Mouse (Mus musculus): Measurements from ENCODE around the gene Trim24. TPM values are rescaled to one million over a fixed set of nuclear protein-coding genes. Genes with fewer than 3 reads are reported as not detected.

Trim24 gene
- polyA plus RNA-seq, 1 experiment from 2014 or later: 18.5 TPM

DNA sequence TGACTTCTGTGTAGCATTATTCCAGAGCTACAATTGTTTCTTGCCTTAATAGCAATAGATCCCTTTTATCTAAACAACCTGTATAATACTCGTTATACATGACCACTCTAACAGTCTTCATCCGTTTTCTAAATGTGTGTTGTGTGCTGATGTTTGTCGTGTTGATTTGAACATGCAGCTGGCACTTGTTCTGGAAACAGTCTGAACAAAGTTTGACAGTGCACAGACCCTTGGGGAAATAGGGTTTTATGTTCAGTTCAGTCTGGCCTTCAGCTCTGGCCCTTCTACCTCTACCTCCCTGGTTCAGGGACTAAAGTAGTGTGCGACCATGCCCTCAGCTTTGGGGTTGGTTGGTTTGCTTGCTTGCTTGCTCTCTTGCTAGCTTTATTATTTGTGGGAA is 96.8 kb downstream of the Trim24 start:
- WGBS: 83% methylated on average over 4 of the region's 4 CpGs
- Histone ChIP-seq H3K9ac (ENCODE audit: low read length) (no peak overlapping the region), H3K4me1 (ENCODE audit: control insufficient read depth in 2 of 2, insufficient read depth in 2 of 2, low read length in 2 of 2) (0 out of 4 replicates have a peak, but pooled peaks cover 0 to 2% of the 10 kb centered on the region in 2 experiments), H3K4me2 (ENCODE audit: low read length) (no peak overlapping the region), H3K9me3 (ENCODE audit: control insufficient read depth, low read length) (no peaks in the 10 kb centered on the region), H3K36me3 (ENCODE audit: control insufficient read depth, insufficient read depth, low read length) (peaks cover 64% of the 10 kb centered on the region), H3K27me3 (ENCODE audit: control insufficient read depth, insufficient read depth, low read length) (no peaks in the 10 kb centered on the region), H3K27ac (replicated peaks in 1 of 2; ENCODE audit: control insufficient read depth in 1 of 2, insufficient read depth in 1 of 2, low read depth in 2 of 2, low read length in 2 of 2) (no peak overlapping the region), H3K4me3 (ENCODE audit: control insufficient read depth in 1 of 2, insufficient read depth in 1 of 2, low read depth in 1 of 2, low read length in 2 of 2) (no peak overlapping the region)
- no peak for ATAC-seq (ENCODE audit: insufficient number of reproducible peaks, insufficient read depth, low FRiP score, low read depth)

GRCm38 (mm10) chr6:38007459-38007858 is 136.8 kb downstream of the Trim24 start:
- WGBS: 9% methylated on average over 6 of the region's 6 CpGs
- ATAC-seq (ENCODE audit: insufficient number of reproducible peaks, insufficient read depth, low FRiP score, low read depth): peak; percentile 47; the same call in 1 of the 2 replicates

DNA sequence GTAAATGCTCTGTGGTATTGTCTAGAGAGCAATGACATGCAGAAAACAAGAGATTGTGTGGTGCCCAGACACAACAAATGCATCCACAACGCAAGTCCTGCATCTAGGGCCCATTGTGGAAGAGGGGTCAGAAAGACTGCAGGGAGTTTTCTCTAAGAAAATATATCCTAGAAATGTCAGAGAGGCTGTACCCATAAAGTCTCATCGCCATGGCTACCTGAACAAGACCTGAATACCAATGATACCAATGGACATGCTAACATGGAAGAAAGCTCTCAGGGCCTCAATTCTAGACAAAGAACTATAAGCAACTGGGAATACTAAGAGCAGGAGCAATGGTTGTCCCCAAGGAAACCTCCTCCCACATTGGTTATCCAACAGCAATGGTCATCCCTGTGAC is 142.2 kb downstream of the Trim24 start:
- Histone ChIP-seq H3K9me3 (ENCODE audit: control insufficient read depth, low read length) (no peaks in the 10 kb centered on the region), H3K36me3 (ENCODE audit: control insufficient read depth, insufficient read depth, low read length) (no peaks in the 10 kb centered on the region), H3K4me3 (ENCODE audit: control insufficient read depth in 1 of 2, insufficient read depth in 1 of 2, low read depth in 1 of 2, low read length in 2 of 2) (no peak overlapping the region), H3K4me1 (ENCODE audit: control insufficient read depth in 2 of 2, insufficient read depth in 2 of 2, low read length in 2 of 2) (no peaks in the 10 kb centered on the region; a peak in 1 of 4 replicates), H3K27ac (replicated peaks in 1 of 2; ENCODE audit: control insufficient read depth in 1 of 2, insufficient read depth in 1 of 2, low read depth in 2 of 2, low read length in 2 of 2) (no peak overlapping the region), H3K27me3 (ENCODE audit: control insufficient read depth, insufficient read depth, low read length) (no peaks in the 10 kb centered on the region), H3K4me2 (ENCODE audit: low read length) (no peak overlapping the region), H3K9ac (ENCODE audit: low read length) (no peak overlapping the region)
- ATAC-seq (ENCODE audit: insufficient number of reproducible peaks, insufficient read depth, low FRiP score, low read depth): no peak
- WGBS: 90% methylated on average over 2 of the region's 2 CpGs

More at GRCm38 (mm10) chr6:38007459-38007858, 136.8 kb downstream of the Trim24 start:
- Histone ChIP-seq H3K27ac (replicated peaks in 1 of 2; ENCODE audit: control insufficient read depth in 1 of 2, insufficient read depth in 1 of 2, low read depth in 2 of 2, low read length in 2 of 2) (no peak overlapping the region), H3K9ac (ENCODE audit: low read length) (no peak overlapping the region), H3K27me3 (ENCODE audit: control insufficient read depth, insufficient read depth, low read length) (no peaks in the 10 kb centered on the region), H3K9me3 (ENCODE audit: control insufficient read depth, low read length) (no peaks in the 10 kb centered on the region), H3K4me3 (ENCODE audit: control insufficient read depth in 1 of 2, insufficient read depth in 1 of 2, low read depth in 1 of 2, low read length in 2 of 2) (no peak overlapping the region), H3K4me2 (ENCODE audit: low read length) (no peak overlapping the region), H3K36me3 (ENCODE audit: control insufficient read depth, insufficient read depth, low read length) (no peaks in the 10 kb centered on the region), H3K4me1 (ENCODE audit: control insufficient read depth in 2 of 2, insufficient read depth in 2 of 2, low read length in 2 of 2) (no peaks in the 10 kb centered on the region)

Other genes with a start within 250 kb of the Trim24 start
- gene Svopl, start 176.2 kb downstream of the Trim24 start, polyA plus RNA-seq (2014; fragmentation: Nextera tagmentation; extraction: Ambion mirVana): 0.13 and 0.16 TPM in 2 replicates
- gene Tmem213, start 238.4 kb downstream of the Trim24 start, polyA plus RNA-seq (2014; fragmentation: Nextera tagmentation; extraction: Ambion mirVana): not detected in 2 replicates